Mouse (Mus musculus) telencephalon, adult 2 months (tissue): ENCODE measurements around the gene D430019H16Rik.
A peak's percentile ranks its signal among the peaks of the same experiment; 100 is the strongest.

Experiments
- DNase-seq: peaks from one replicate; pipeline ENCODE4 v3.0.0-alpha.2; 2011; ENCODE audit warnings: low read depth, low spot score

Gene D430019H16Rik

DNA sequence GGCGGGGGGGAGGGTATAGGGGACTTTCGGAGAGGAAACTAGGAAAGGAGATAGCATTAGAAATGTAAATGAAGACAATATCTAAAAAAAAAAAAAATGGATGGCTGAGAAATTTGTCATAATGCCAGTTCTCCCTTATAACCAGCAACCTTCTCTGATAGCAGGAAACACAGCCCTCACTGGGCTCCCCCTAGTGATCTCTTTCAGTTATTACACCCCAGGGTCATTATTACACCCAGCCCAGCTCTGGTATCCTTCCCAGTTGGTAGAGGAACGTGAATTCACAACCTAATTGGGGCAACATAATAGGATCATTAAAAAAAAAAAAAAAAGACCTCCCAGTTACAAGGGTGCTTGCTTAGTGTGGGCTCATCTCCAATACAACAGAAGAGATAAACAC lies 29.8 kb downstream of the D430019H16Rik start:
- no peak for DNase-seq

DNA sequence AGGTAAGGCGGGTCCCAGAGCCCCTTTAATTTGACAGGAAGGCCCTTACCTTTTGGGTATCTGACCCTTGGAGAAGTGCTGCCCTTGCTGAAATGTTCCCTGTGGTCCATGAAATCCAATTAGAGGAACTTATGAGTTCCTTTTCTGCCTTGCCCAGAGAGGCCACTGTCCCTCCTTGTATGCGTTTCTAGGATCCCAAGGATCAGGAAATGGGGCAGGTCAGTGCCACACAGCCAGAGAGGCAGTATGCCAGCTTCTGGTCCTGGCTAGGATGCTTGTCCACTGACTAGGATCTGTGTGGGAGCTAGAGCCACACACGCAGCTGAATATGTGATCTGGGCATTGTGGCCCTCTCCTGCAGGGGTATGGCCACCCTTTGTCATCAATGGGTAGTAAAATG lies 36.6 kb downstream of the D430019H16Rik start:
- DNase-seq = no peak

DNA sequence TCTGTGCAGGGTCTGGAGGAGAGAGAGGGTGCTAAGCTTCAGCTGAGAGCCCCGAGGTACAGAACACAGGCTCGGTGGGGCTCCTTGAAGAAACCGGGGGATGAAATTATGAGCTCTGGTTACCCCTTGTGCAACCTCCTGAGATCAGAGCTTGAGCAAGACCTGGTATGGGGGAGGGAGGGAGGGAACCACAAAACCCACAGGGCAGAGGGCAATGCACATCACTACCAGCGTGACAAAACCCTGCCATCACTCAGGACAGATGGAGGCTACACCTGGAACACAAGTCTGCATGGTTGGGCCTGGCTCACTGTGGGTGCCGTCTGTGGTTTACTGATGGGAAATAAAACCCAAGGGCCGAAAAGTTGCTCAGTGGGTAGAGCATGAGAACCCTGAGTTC lies 37.1 kb downstream of the D430019H16Rik start:
- DNase-seq = no peak

DNA sequence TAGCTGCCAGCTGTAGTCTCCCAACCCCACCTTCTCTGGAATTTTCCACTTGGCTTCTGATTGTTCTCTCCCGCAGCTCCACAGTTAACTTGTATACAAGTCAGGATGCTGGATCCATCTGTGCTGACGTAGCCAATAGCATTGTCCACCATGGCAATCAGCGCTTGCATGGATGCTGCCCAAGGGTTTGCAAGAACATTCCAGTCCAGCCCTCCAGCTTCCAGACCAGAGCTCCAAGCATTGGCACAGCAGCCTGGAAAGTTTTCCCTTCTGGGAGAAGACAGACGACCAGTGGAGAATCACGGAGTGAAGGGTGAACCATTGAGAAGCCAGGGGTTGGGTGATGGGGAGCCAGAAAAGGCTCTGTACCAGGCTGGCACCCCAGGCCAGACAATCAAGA lies 41.1 kb downstream of the D430019H16Rik start:
- DNase-seq = no peak

DNA sequence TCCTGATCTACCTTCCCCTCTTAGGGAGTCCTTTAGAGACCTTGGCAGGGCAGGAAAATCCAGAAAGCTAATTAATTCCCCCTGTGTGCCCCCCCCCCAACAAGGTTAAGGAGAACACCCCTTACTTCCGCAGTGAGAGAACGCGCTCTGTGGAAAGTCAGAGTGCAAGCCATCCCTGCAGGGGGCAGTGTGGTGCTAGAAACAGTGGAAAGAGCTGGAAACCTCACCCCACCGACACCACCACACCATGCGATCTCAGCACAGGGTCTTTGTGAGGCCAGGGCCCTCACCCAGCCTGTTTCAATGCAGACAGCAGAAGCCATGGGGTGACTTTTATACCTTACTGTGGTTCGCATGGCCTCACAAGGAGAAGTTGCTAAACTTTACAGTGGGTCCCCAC lies 44.2 kb downstream of the D430019H16Rik start:
- no peak for DNase-seq

DNA sequence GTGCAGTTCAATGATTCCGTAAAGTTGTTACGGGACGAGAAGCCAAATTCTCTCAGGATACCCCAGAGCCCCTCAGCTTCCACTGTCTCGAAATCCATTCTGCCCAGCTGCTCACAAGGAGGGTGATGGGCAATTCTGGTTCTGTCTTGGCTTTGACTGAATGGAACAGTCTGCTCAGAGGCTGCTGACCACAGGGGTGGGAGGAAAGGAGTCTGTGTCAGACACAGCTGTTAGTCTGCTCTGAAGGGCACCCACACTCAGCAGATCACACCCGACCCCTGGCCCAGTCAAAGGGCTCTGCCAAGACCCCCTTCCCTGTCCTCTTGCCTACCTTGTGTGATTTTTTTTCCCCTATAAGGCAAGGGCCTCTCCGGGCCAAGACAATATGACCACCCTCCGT lies 44.8 kb downstream of the D430019H16Rik start:
- DNase-seq = no peak

DNA sequence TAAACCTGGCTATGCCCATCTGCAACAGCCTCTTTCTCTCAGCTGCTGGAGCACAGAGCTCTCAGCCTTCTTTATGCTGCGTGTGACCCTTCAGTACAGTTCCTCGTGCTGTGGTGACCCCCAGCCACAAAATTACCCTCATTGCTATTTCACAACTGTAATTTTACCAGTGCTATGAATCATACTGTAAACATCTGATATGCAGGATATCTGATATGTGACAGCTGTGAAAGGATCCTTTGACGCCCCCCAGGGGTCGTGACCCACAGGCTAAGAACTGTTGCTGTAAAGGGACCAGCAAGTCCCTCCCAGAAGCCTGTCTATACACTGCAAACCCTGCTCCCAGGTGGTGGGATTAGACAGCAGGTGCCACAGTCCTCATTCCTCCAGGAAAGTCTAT lies 45.2 kb downstream of the D430019H16Rik start:
- no peak for DNase-seq

DNA sequence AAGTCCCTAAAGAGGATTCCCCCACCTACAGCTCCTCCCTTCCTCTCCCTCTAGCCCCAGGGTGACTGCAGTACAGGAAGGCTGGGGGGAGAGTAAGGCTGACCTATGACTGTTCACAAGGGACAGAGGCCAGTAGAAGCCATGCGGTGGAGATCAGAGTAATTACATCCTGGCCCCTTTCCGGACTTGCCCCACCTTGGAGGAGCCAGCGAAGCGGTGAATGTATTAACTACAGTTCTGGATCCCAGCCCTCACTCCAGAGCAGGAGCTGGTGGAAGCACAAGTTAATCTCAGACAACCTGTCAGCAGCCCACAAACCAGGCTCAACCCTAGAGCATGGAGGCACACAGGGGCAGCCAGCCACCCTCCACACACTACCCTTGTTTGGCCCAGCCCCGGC lies 47.3 kb downstream of the D430019H16Rik start:
- DNase-seq = no peak

DNA sequence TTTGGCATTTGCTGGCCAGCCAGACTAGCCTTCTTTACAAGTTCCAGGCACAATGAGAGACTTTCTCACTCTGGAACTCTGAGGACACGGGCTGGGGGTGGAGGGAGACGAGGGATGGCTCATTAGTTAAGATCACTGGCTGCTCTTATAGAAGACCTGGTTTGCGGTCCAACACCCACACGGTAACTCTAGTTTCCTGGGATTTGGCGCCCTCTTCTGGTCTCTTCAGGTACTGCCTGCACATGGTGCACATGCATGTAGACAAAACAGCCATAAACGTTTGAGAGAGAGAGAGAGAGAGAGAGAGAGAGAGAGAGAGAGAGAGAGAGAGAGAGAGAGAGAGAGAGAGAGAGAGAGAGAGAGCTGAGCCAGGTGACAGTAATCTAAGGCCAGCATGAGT lies 51.1 kb downstream of the D430019H16Rik start:
- DNase-seq = no peak

DNA sequence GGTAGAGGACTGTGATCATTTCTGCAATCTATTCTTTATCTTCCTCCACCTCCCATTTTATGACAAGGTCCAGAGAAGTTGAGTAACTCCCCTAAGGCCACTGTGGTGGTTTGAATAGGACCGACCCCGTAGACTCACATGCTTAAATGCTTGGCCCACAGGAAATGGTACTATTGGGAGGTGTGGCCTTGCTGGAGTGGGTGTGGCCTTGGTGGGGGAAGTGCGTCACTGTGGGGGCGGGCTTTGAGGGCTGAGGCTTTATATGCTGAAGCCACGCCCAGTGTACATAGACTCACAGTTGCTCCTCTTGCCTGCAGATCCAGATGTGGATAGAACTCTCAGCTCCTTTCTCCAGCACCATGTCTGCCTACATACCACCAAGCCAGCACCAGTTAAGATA lies 57.5 kb downstream of the D430019H16Rik start:
- no peak for DNase-seq

DNA sequence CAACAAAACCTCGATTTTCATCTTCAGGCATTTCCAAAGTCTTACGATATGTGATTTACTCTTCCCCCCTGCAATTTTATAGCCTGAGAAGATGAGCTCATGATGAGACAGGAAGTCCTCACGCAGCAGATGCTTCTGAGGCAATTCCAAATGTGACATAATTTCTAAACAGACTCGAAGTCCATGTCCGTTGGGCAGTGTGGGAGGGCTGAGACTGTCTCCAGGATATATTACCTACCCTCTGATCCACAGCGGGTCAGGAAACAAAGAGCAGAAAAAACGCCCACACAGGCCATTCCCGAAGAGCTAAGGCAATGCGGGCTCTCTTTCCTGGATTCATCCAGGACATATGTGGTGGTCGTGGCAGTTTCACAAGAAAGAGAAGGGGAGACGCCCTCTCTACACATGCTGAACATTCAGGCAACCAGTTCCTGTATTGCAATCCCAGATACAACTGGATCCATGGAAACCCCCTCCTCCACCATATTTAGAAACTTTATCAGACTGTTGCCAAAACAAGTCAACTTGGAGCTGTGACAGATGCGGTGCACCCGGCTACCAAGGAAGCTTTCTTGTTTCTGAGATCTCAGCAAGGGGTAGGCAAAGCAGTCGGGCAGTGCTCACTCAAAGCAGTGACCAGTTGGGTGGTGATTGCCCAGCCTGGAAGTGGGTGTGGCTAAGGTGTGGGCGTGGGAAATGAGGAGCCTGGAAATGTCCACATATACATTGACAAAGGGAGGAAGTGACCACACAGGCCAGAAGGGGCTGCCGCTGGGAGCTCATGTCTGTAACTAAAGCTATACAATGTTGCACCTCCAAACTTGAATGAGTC lies 58.2 kb downstream of the D430019H16Rik start:
- DNase-seq = no peak

DNA sequence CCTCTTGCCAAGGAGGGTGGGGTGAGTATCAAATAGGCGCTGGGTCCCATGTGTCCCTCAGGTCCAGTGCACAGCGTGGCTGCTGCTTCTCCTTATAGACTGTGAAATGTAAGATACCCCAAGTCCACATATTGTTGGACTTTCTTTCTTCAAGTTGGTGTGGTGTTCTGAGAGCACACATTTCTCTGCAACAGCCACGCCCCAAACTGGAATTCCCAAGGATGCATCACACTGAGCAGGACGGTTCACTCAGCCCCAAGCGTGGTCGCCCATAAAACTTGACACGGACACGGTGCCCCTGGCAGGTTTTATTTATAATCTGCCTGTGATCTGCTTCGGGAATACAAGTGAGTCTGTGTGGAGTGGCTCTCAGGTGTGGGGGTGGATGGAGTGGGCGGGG lies 60.5 kb downstream of the D430019H16Rik start:
- no peak for DNase-seq

DNA sequence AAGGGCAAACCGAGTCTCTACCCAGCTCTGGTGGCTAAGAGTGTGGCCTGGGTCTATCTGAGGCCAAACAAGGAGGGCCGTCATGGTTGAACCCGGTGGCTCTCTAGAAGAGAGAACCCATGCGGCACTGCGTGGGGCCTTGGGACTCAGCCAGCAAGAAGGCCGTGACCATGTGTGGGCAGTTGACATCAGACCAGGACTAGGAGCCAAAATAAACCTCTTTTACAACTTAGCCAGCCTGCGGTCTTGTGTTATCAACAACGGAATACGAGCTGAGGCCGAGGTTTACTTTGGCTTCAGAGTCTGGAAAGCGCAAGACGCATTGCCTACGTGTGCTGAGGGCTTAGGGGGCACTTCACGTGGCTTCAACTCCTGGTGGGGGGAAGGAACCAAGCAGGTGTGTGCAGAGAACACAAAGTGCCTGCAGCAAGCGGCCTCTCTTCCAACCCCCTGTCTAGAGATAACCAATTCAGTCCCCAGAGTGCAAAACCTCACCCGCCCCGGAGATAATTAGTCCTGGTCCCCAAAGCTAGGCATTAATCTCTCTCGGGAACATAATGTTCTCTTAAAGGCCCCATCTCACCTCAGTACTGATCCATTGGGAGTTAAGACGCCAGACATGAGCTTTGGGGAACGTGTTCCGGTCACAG lies 63.5 kb downstream of the D430019H16Rik start:
- DNase-seq = no peak

DNA sequence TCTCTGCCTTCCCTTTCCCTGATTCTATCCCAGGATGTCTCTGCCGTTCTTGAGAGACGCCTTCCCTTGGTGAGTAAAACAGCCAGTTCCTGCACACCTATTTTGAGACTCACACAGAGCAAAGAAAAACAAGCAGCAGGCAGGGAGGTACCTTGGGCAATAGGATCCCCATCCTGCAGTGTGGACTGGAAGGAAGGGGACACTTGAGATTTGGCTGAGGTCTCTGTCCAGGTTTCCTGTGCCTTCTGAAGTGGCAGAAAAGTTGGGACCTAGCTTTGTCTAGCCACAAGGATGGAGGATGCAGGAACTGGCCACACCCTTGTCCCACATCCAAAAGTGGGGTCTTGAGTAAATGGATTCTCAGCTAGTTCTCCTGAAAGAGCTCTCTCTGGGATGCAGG lies 66.2 kb downstream of the D430019H16Rik start:
- no peak for DNase-seq

DNA sequence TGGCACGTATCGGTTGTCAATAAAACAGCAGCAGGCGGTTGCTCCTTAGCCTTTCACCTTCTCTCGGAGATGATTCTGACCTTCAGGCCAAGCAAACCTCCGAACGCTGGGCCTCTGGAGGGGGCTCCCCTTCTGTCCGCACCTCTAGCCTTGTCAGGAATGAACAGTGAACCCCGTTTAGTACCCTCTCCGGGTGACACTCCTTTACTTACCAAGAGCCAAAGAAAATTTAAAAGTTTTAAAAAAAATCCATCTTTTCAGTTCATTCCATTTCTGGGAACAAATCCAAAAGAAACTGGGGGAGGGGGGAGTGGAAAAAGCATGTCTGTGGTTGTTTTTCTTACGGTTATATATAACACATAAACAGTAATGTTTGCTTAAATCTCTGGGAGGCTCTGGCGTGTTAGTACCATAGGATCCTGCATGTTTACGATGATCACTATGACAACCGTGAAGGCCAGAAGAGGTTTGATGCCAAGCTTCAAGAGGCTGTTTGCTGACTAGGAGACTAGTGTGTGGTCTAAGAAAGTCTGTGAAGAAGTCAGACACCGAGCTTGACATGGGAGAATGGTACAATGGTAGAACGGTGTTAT lies 67.6 kb downstream of the D430019H16Rik start:
- no peak for DNase-seq

DNA sequence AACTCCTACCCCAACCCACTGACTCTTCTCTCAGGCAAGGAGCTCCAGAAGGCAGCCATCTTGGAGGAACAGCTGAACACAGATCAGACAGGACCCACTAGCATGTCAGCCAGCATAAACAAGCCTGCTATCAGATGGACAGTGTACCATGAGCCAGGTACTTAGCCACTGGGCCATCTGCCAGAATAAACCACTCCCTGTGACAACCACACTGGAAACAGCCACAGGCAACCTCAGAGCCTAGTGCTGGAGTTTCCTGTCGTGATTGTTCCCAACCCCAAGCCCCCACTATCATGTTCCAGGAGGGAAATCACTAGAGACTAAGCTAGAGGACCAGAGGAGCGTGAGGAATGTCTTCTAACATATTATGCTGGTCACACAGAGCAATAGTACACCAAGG lies 70.1 kb downstream of the D430019H16Rik start:
- DNase-seq = no peak

DNA sequence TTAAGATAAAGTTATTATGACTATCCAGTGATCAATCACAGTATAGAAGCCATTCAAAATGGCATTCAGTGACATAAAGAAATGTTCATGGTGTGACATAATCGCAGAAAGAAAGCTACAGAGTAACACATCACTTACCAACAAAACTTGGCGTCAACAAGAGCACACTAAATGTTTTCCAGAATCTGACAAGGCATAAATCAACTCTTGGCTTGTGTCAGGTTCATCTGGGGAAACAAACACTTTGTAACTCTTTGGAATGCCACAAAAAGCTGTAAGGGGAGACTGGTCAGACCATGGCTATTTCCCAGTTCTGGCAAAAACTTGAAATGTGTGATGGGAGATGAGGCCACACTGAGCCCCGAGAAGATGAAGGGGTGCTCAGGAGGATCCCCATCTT lies 72.5 kb downstream of the D430019H16Rik start:
- no peak for DNase-seq

DNA sequence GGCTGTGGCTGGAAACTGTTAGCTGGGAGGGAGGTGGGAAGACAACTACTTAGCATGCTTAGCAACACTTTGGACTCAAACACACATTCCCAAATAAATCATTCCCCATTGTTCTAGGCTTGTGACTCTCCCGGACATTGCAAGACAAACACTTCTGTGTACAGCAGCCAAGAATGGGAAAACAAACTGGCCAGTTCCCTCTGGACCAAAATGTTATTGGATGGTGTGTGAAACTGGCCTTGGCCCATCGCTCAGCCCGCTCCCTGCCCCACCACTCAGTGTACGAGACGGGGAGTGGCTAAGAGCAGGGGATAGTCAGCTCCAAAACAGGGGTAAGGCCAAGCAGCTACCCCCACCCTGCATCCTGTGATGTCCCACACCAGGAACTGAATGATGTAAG lies 73.2 kb downstream of the D430019H16Rik start:
- DNase-seq = peak; percentile 72

DNA sequence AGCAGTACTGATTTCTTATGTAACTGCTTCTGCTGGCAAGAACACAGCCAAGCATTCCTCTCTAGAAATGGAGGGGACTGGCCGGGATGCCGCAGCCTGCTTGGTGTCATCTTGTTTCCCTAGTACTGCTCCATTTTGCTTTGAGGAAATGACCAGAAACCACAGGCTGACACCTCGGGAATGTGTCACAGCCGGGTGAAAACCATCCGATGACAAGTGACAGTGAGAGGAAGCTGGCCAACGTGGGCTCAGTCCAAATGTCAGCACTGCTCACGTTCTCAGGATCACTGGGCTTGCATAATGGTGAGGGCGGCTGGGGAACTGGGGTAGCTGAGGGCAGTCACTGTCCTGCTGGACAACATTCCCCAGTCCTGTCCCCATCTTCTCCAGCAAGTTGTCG lies 75.9 kb downstream of the D430019H16Rik start:
- no peak for DNase-seq

DNA sequence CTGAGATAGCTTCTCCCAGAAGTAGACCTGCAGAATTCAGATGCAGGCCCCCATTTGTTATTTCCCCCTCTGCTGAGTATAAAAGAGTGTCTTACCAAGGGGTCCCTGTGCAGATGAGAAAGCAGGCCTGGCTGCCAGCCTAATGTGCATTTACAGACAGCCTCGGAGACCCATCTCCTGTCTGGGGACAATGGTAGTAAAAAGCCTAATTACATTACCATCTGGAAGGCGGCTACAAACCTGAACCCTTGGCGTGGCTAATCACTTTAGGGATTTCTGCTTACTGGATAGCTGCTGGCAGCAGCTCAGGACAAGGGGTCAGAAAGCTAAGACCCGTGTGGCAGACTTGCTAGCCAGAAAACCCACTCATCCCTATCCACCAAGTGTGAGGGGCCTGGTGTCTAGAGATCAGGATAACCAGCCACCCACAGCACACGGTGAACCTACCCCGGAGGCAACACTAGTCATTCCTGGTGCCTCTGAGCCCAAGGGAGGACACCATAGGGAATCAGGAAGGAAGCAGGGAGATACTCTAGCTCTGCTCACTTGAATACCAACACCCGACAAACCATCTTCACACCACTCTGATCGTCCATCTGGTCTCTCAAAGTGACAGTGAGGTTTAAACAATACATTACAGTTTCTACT lies 78.2 kb downstream of the D430019H16Rik start:
- no peak for DNase-seq

DNA sequence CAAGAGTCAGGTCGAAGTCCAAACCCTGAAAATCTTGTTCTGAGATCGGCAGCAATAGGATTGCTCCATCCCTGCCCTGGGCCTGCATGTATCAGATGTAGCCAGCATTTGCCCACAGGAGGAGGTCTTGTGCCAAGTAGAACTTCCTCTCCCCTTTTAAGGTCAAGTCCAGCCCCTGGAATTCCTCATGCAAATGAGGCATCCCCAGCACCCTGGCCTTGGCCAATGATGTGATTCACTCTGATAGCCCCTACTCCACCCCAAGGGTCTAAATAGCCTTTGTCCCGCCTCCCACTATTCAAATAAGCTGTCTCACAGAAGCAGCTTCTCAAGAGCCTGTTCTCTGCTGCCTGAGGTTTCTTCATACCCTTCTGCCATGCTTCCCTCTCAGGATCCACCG lies 81.2 kb downstream of the D430019H16Rik start:
- DNase-seq = no peak

DNA sequence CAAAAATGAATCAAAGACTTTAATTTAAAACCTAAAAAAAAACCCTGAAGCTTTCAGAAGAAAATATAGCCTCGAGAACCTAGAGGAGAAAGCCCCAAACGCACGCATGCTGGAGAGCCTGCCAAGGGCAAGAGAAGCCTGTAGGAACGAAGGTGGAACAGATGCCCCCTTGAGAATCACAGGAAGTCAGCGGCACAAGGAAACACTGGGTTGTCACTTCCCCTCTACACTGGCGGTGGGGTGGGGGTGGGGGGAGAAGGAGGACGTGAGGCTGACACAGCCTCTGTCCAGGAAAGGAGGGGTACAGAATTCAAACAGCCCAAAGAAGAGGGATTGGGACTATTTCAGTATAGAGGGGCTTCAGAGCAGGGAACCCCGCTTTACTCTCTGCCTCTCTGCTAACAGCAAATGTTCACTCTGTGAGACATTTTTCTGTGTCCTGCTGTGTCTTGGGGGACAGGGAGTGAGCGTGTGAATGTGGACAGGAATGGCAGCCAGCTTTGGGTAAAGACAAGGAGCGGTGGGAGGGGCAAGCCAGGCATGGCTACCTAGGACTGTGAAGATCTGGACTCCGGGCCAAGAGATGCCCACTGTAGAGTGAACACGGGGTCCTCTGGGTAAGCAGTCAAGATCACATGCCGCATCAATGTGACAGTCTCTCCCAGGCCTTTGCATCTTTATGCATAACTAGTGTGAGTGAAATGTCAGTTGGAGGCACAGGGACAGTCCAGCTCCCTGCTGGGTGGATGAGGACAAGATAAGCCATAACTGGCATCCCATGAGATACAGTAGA lies 82.5 kb downstream of the D430019H16Rik start:
- no peak for DNase-seq
